ENCODE assay signal across 7 mouse cellular contexts in the genomic region with DNA sequence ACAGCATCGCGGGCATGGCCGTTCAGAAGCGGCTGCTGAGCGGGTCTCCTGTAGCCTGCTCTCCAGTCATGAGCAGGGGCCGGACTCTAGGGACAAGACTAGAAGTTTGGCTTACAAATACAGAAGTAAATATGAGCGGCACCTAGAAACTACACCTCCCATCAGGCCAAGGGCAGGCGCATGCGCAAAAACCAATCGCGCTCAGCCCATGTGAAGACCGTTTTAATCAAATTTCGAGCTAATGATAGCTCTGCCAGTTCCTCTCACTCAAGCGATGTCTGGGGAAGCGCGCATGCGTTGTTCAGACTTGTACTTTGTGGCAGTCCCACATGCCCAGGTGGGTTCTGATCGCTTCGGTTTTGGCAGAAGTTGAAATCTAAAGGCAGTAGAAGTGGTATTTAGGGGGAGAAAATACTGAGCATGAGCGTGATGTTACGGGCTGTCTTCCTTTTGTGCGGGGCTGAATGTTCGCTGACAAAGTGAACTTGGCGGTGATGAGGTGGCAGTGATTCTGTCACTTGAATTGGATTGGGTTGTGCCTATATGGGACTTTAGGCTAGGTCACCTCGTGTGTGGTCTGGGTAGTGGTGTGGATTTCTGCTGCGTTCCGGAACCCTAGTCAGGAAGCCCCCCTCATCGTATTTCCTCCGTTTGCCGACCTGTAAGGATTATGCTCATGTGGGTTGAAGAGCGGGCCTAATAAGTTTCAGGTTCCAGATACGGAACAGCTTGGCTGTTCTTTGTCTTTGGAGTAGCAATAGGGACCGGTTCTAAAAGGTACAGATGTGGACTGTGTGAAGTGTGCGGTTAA. TPM values are rescaled to one million over a fixed set of nuclear protein-coding genes. Genes with fewer than 3 reads are reported as not detected.
A peak's percentile ranks its signal among the peaks of the same experiment; 100 is the strongest.
DNase-seq lines count a peak whose midpoint lies in the region; ATAC-seq lines count a peak whose summit lies in the region.

Gene Arsk (minus strand): TSS at position 168 of the 811 bp plus-strand sequence.
Gene Ttc37 (plus strand): TSS at position 242 of the 811 bp plus-strand sequence.

- no peaks in the 10 kb centered on the region for H3K27me3 ChIP-seq in intestine, embryonic 15.5 days (replicated peaks)
- H3K27me3 ChIP-seq in midbrain, embryonic 10.5 days (ENCODE audit: low read depth, poor library complexity, severe bottlenecking), result no peaks in the 10 kb centered on the region

- peak; percentile 98 for ATAC-seq in intestine, embryonic 15.5 days

- peak within 1 kb of the TSS; percentile 58 for H3K27ac ChIP-seq in intestine, embryonic 15.5 days
- peak within 1 kb of the TSS; percentile 88 for H3K27ac ChIP-seq in midbrain, embryonic 10.5 days (replicated peaks)

- no peaks in the 10 kb centered on the region for H3K36me3 ChIP-seq in intestine, embryonic 15.5 days
- H3K36me3 ChIP-seq in midbrain, embryonic 10.5 days, result peaks cover 11% of the 10 kb centered on the region; the same call in 1 of the 2 replicates

- peak within 1 kb of the TSS; percentile 58 for H3K4me2 ChIP-seq in intestine, embryonic 15.5 days (replicated peaks)

- intact Hi-C loops in gastrocnemius, postnatal 36 days (cut with DNase I), result no loop called here
- intact Hi-C loops in left cerebral cortex, postnatal 25 days (cut with DNase I), result loop anchor here (5.0 kb wide), 1 partner anchor 81 kb away; the partner anchor contains the start of gene Rfesd

- no peaks in the 10 kb centered on the region for H3K4me1 ChIP-seq in intestine, embryonic 15.5 days (replicated peaks)
- peaks cover 13% of the 10 kb centered on the region for H3K4me1 ChIP-seq in midbrain, embryonic 10.5 days

- WGBS in intestine, embryonic 15.5 days, result under 1% methylated on average over 34 of the region's 34 CpGs
- WGBS in midbrain, embryonic 10.5 days, result under 1% methylated on average over 34 of the region's 34 CpGs

- peak within 1 kb of the TSS; percentile 66 for H3K4me3 ChIP-seq in intestine, embryonic 15.5 days (replicated peaks)
- H3K4me3 ChIP-seq in midbrain, embryonic 10.5 days, result peak within 1 kb of the TSS; percentile 82

- DNase-seq in adrenal gland, adult 2 months, result peak; percentile 96
- DNase-seq in embryo, embryonic 11.5 days (ENCODE audit: low read depth, low spot score), result peak; percentile 93
- DNase-seq in gastrocnemius, postnatal 36 days, result peak; percentile 88 to 94
- DNase-seq in left cerebral cortex, postnatal 25 days (ENCODE audit: low spot score in 2 of 2), result peak; percentile 91 to 98
- peak; percentile 93 for DNase-seq in midbrain, embryonic 10.5 days (ENCODE audit: low spot score)
- peak; percentile 93 for DNase-seq in right cerebral cortex, postnatal 4 days

- no peaks in the 10 kb centered on the region for H3K9me3 ChIP-seq in intestine, embryonic 15.5 days
- no peaks in the 10 kb centered on the region for H3K9me3 ChIP-seq in midbrain, embryonic 10.5 days (replicated peaks)

- H3K9ac ChIP-seq in intestine, embryonic 15.5 days, result peak within 1 kb of the TSS; percentile 61

RNA-seq across cellular contexts. Expression of gene Arsk, which starts in this region (rescaled TPM):
- total RNA-seq in adrenal gland, adult 2 months (2021), result 10 to 100 TPM; 12.1 to 12.3 TPM
- 2.9 and 3.4 TPM in 2 replicates for polyA plus RNA-seq in adrenal gland, adult 2 months (2012; rRNA removed)
- 1 to 10 TPM; 3.9 to 4.3 TPM for total RNA-seq in gastrocnemius, postnatal 36 days (2021)
- polyA plus RNA-seq in intestine, embryonic 15.5 days (2015; fragmentation: Nextera tagmentation; extraction: Ambion mirVana), result 4.1 and 5.6 TPM in 2 replicates
- 1 to 10 TPM; 4.1 to 4.6 TPM for total RNA-seq in left cerebral cortex, postnatal 25 days (2021)
- polyA plus RNA-seq in midbrain, embryonic 10.5 days (2016; fragmentation: Nextera tagmentation; extraction: Ambion mirVana), result 4.1 and 6.0 TPM in 2 replicates

RNA-seq across cellular contexts. Expression of gene Ttc37, which starts in this region (rescaled TPM):
- total RNA-seq in adrenal gland, adult 2 months (2021), result 10 to 100 TPM; 27.9 to 29.8 TPM
- polyA plus RNA-seq in adrenal gland, adult 2 months (2012; rRNA removed), result 6.8 and 8.1 TPM in 2 replicates
- 10 to 100 TPM; 11.6 to 13.0 TPM for total RNA-seq in gastrocnemius, postnatal 36 days (2021)
- 10.3 and 11.2 TPM in 2 replicates for polyA plus RNA-seq in intestine, embryonic 15.5 days (2015; fragmentation: Nextera tagmentation; extraction: Ambion mirVana)
- total RNA-seq in left cerebral cortex, postnatal 25 days (2021), result 10 to 100 TPM; 17.6 to 19.1 TPM
- polyA plus RNA-seq in midbrain, embryonic 10.5 days (2016; fragmentation: Nextera tagmentation; extraction: Ambion mirVana), result 11.9 and 12.3 TPM in 2 replicates

Comparison
In these comparisons a context has a peak if more than half of its experiments do, and no peak if none do; other contexts are left out.
1. Peak in every context shown above with its lines: DNase-seq, ATAC-seq, H3K4me3 ChIP-seq and H3K27ac ChIP-seq.